Mouse (Mus musculus) CH12F3 (cell line): ENCODE data around the gene Allc.

Experiments
- in situ Hi-C: fragments of 300-500 bp; cut with MboI; formaldehyde crosslinking; loops from 2 replicates; pipeline ENCODE4 v1.14.3; 2020; ENCODE audit warnings: low sequenced_read_pairs

Gene Allc

DNA sequence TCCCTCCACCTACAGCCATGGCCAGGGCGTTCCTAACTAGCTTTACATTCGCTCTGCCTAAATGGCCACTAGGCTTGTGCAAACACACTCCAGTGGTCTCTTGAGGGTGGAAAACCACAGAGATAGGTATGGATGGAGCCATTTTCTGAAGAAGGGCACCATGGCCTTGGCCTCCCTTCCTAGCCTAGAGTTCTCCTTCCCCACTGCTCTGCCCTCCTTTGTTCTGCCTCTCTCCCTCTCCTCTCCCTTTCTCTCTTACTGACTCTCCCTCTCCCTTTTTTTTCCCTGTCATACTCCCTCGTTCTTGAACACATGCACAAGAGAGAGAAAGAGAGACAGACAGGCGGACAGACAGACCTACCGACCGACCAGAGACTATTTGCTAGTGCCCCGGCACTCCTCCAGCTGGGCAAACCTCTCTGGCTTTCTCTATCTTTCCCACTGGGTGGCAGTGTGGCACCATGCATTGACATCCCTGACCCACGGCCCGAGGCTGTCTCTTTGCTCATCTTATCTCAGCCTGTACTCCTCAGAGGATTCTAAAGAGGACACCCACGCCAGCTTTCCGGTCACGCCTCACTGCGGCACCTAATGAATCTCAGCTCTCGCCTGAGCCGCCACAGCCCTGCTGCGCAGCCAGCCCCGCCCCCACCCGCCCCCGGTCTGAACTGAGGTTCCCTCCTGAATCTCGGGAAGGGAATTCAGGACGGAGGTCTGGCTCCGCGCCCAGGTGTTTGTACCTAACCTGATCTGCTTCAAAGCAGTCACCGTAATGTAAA lies 7.0 kb upstream of the Allc start:
- in situ Hi-C loops = loop anchor here (25.0 kb wide), 1 partner anchor 1273 kb away; no protein-coding TSS in a partner anchor

DNA sequence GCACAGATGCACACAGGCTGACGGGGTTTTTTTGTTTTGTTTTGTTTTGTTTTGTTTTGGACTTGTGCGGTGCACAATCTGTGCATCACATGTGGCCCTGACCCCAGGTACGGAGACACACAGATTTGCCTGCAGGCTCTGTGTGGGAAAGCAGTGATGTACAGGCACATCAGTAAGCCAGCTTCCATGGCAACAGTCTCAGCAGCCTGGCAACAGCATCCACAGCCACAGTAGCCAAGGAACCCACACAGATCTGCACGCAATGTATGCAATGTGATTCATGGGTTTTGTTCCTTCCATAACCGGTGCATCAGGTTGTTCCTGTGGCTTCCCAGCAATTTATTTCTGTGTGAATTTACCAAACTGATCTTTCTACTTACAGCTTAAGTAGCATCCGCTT lies 5.6 kb upstream of the Allc start:
- in situ Hi-C loops = loop anchor here (25.0 kb wide), 1 partner anchor 1274 kb away; no protein-coding TSS in a partner anchor

DNA sequence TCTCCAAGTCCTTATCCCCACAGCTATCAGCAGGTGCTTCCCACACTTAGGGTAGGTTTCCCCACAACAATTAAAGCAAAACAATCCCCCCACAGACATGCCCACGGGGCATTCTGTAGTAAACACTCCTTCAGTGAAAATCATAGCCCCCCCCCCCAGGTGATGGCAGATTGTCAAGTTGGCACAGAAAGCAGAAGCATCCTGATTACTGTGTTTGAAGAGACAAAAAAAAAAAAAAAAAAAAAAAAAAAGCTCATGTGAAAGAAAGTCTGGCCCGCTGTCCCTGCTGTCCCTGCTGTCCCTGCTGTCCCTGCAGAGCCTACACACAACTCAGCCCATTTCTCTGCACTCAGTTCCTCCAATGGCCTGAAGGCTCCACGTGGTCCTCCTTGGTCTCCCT lies 1.7 kb upstream of the Allc start:
- in situ Hi-C loops = loop anchor here (25.0 kb wide), 1 partner anchor 1278 kb away; no protein-coding TSS in a partner anchor

DNA sequence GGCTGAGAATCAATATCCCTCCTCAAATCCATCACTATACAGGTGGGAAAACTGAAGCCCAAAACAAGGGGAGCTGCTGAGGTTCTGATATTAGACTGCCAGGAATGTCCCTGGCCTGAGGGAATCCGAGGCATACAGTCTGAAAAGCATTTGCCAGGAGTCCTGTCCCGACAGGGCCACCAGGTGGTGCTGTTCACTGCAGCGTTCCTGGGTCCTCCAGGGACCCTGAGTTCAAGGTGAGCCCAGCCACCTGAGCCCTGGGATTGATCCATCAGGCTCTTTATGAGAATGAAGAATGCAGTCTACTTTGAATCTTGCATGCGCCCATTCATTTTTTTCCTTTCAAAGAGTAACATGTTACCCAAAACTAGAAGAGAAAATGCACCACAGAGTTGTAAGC lies 3.2 kb downstream of the Allc start:
- in situ Hi-C loops = loop anchor here (25.0 kb wide), 1 partner anchor 1283 kb away; no protein-coding TSS in a partner anchor

DNA sequence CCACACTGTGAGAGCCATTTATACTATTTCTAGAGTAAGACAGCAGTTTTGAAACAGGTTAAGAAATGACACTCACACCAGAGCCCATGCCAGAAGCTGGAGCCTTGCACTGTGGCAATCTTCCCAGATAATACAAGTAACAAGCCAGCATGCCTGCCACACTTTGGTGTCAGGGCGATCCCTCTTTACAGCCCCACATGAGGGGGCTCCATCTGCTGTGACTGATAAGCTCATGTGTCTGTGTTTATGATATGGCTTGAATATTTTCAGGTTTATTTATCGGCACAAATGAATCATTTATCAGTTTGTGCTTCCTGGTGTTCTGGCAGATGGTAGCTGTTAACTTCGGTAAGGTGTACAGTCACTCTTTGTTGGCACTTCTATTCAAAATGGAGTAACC lies 4.2 kb downstream of the Allc start:
- in situ Hi-C loops = loop anchor here (25.0 kb wide), 1 partner anchor 1284 kb away; no protein-coding TSS in a partner anchor

DNA sequence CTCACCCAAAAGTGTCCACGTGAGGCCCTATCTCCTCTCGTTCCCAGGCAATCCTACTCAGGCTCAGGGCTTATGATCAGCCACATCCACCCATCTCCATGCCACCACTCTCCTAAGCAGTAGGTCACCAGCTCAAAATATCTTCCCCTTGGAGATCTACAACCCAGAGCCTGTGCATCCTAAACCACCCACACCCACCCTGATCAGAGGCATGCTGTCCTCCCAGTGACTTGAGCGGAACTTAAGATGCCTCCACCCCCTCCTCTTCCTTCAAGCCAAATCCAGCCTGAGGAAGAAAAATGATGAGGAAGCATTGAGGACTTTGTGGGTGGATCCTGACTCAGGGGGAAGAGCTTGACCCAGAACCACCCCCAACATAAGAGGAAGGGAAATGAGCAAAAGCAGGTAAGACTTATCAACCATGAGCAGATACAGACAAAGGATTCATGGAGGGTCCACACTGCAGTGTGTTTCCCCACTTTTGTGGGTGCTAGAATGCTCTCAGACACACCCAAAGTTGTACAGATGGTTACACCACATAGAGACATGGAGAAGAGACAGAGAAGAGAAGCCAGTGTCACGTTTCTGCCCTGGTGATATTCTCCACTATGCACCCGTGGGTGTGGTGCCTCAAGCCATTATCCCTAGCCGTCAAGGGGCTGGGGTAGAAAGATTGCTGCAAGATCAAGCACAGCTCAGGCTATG lies 6.8 kb downstream of the Allc start:
- in situ Hi-C loops = loop anchor here (25.0 kb wide), 1 partner anchor 1287 kb away; no protein-coding TSS in a partner anchor

DNA sequence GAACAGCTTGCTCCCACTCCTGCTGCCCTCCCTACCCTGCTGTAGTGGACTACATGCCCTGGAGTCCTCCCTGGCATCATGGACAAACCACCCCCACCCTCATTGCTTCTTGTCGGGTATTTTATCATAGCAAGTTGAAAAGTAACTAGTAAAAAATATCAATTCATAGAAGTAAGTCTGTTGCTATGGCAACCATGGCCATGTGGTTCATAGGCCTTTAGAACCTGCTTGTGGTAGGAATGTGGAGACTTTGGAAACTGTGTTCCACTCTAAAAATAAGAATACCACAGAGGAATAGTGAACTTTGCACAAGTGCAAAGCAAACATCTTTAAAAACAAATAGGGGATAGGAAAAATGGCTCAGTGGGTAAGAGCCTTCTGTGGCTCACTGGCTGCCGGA lies 10.1 kb downstream of the Allc start:
- in situ Hi-C loops = no loop called here

DNA sequence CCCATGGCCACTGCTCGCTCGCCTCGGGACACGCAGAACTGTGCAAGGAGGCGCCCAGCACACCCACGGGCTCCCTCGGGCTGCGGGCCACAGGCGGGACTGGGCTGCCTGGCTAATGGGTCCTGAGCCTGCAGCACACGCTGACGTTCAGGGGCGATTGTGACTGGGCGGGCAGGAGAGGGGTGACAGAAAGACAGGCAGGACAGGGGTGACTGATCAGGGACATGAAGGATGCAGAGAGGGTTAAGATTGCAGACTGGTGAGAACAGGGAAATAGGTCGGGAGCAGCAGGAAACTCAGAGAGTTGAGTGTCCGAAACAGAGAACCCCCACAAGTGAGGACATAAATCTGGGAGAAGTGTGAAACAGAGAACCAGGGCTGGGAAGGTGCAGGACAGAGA lies 30.0 kb downstream of the Allc start, which contains the start of gene Dcdc2c:
Gene Dcdc2c (minus strand): TSS at position 101 of the 400 bp plus-strand sequence.
- in situ Hi-C loops = no loop called here

DNA sequence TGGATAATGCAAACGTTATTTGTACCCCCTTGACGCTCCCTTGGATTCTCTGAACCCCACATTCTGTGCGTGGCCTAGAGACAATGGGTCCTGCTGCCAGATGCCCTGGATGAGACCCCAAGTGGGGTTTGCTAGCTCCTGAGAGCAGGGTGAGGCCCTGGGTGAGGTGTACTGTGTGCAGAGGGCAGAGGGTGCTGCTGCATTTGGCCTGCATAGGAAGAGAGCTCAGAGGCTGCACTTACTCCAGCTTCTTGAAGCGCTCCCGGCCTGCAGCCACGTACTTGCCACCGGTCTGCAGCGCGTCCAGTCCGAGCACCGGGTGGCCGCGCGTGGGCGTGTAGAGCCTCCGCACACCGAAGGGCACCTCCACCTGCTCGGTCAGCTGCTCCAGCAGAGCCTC lies 30.5 kb downstream of the Allc start:
- in situ Hi-C loops = no loop called here

DNA sequence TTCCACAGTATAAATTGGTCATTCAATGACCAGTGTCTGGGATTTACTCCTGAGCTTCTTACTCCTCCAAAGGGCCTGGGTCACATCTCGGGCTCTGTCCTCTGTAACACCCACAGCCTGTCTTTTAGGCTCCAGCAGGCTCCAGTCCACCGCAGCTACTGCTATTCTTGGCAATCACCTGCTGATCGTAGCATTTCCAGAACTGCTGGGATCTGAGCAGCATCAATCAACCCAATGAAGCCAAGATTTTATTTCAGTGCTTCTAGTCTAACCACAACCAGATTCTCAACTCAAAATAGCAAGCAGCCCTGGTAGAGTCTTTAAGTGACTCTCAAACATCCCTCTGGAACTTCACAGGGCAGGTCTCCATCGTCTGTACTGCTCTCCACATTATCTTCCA lies 33.4 kb downstream of the Allc start:
- in situ Hi-C loops = no loop called here

DNA sequence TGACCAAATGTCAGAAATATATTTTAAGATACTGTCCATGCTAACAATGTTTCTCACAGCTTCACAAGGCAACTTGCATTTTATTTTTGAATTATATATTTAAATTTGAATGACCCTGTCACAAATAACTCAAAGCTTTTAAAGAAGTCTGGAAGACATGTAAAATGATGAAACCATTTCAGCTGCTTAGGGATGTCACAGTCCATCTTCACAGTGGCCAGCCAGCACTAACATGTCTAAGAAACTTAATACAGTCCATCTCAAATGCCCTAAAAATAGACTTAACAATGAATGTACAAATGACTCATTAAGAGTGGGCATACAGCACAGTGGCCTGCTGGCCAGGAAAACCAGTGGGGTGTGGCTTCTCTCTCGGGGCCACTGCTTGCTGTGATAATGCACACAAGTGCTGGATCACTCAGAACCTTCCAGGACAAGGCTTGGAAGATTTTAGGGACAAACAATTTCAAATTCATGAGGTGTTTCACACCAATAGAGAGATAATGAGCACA lies 68.0 kb downstream of the Allc start:
- in situ Hi-C loops = no loop called here

DNA sequence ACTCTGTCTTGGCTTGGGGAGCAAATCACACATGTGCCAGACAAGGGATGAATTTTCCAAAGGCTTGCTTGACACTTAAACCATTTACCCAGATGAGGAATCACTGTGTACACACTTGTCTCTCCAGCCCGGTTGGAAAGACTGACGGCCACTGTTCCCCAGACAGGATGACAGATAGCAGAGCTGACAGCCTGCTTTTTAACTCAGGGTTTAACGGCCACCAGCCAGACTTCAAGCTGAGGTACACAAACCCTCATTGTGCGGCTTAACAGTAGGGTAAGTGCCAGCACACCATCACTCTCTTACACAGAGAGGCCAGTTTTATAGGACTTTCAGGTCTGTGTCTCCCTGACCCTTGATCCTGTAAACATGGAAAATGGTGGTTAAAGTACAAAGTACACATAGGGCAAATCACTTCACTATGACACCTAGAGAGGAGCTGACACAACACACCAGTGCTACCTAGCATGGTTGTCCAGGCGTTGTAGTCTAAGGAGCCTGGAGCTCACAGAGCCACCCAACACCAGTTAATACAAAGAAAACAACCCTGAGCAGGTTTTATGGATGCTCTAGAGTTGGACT lies 72.5 kb downstream of the Allc start:
- in situ Hi-C loops = no loop called here
